Mouse (Mus musculus): Measurements from ENCODE around the gene Wwtr1. TPM values are rescaled to one million over a fixed set of nuclear protein-coding genes. Genes with fewer than 3 reads are reported as not detected.

The Wwtr1 gene
- total and polyA plus RNA-seq, 2 experiments from 2014 or later = 26.1 to 90.9 TPM

GRCm38 (mm10) chr3:57551210-57551609 is 24.5 kb downstream of the Wwtr1 start:
- DNase-seq (ENCODE audit: low spot score) = no peak
- no peak overlapping the region for H3K4me3 ChIP-seq (ENCODE audit: low read depth, low read length)
- no peaks in the 10 kb centered on the region for H3K9me3 ChIP-seq (replicated peaks; ENCODE audit: control insufficient read depth, low read length)
- 0 out of 2 replicates have a peak, but pooled peaks cover 4% of the 10 kb centered on the region for H3K36me3 ChIP-seq (replicated peaks; ENCODE audit: control insufficient read depth, insufficient read depth, low read length)
- peaks cover 19% of the 10 kb centered on the region for H3K4me1 ChIP-seq (ENCODE audit: control insufficient read depth, insufficient read depth)
- no peak overlapping the region for H3K27ac ChIP-seq (ENCODE audit: low read depth)
- no peak overlapping the region for H3K9ac ChIP-seq (replicated peaks; ENCODE audit: low read depth, low read length)
- no peaks in the 10 kb centered on the region for H3K27me3 ChIP-seq (ENCODE audit: control insufficient read depth, insufficient read depth, low read length)
- H3K4me2 ChIP-seq (ENCODE audit: low read depth, low read length) = no peak overlapping the region
- WGBS = 84% methylated on average over 2 of the region's 2 CpGs
- TF ChIP-seq EP300 (IDR thresholded peaks at IDR 0.05; ENCODE audit: low read depth) (no peak), CTCF (IDR thresholded peaks at IDR 0.05; ENCODE audit: low read depth) (no peak)
- ATAC-seq (ENCODE audit: insufficient read depth, low read depth) = no peak

- Histone ChIP-seq H3K4me1 (ENCODE audit: control insufficient read depth, insufficient read depth) (peaks cover 19% of the 10 kb centered on the region), H3K4me3 (ENCODE audit: low read depth, low read length) (no peak overlapping the region), H3K27ac (ENCODE audit: low read depth) (no peak overlapping the region), H3K9me3 (replicated peaks; ENCODE audit: control insufficient read depth, low read length) (no peaks in the 10 kb centered on the region), H3K4me2 (ENCODE audit: low read depth, low read length) (no peak overlapping the region), H3K27me3 (ENCODE audit: control insufficient read depth, insufficient read depth, low read length) (no peaks in the 10 kb centered on the region), H3K36me3 (replicated peaks; ENCODE audit: control insufficient read depth, insufficient read depth, low read length) (0 out of 2 replicates have a peak, but pooled peaks cover 4% of the 10 kb centered on the region), H3K9ac (replicated peaks; ENCODE audit: low read depth, low read length) (no peak overlapping the region)
- ATAC-seq (ENCODE audit: insufficient read depth, low read depth) (no peak), DNase-seq (ENCODE audit: low spot score) (no peak)
- TF ChIP-seq CTCF (IDR thresholded peaks at IDR 0.05; ENCODE audit: low read depth) (no peak), EP300 (IDR thresholded peaks at IDR 0.05; ENCODE audit: low read depth) (no peak)
- WGBS = 69% methylated on average over 5 of the region's 5 CpGs
Observed at GRCm38 (mm10) chr3:57550468-57551185, 25.1 kb downstream of the Wwtr1 start.

GRCm38 (mm10) chr3:57544154-57544553 is 31.6 kb downstream of the Wwtr1 start:
- ATAC-seq (ENCODE audit: insufficient read depth, low read depth) = peak; percentile 66
- Histone ChIP-seq H3K4me1 (ENCODE audit: control insufficient read depth, insufficient read depth) (peaks cover 28% of the 10 kb centered on the region; the same call in 1 of the 2 replicates), H3K4me2 (ENCODE audit: low read depth, low read length) (peak overlapping the region; percentile 5; the same call in 1 of the 2 replicates), H3K9me3 (replicated peaks; ENCODE audit: control insufficient read depth, low read length) (no peaks in the 10 kb centered on the region), H3K4me3 (ENCODE audit: low read depth, low read length) (no peak overlapping the region), H3K27me3 (ENCODE audit: control insufficient read depth, insufficient read depth, low read length) (no peaks in the 10 kb centered on the region), H3K36me3 (replicated peaks; ENCODE audit: control insufficient read depth, insufficient read depth, low read length) (0 out of 2 replicates have a peak, but pooled peaks cover 4% of the 10 kb centered on the region), H3K27ac (ENCODE audit: low read depth) (peak overlapping the region; percentile 72), H3K9ac (replicated peaks; ENCODE audit: low read depth, low read length) (no peak overlapping the region)
- 57% methylated on average over 9 of the region's 9 CpGs for WGBS
- TF ChIP-seq EP300 (IDR thresholded peaks at IDR 0.05; ENCODE audit: low read depth) = no peak
- TF ChIP-seq CTCF (IDR thresholded peaks at IDR 0.05; ENCODE audit: low read depth) = no peak
- peak; percentile 49 for DNase-seq (ENCODE audit: low spot score)

GRCm38 (mm10) chr3:57542848-57543380 is 32.8 kb downstream of the Wwtr1 start:
- Histone ChIP-seq H3K27ac (ENCODE audit: low read depth) (no peak overlapping the region), H3K4me2 (ENCODE audit: low read depth, low read length) (no peak overlapping the region), H3K4me3 (ENCODE audit: low read depth, low read length) (no peak overlapping the region), H3K9ac (replicated peaks; ENCODE audit: low read depth, low read length) (no peak overlapping the region), H3K27me3 (ENCODE audit: control insufficient read depth, insufficient read depth, low read length) (no peaks in the 10 kb centered on the region), H3K4me1 (ENCODE audit: control insufficient read depth, insufficient read depth) (peaks cover 32% of the 10 kb centered on the region; the same call in 1 of the 2 replicates), H3K36me3 (replicated peaks; ENCODE audit: control insufficient read depth, insufficient read depth, low read length) (0 out of 2 replicates have a peak, but pooled peaks cover 4% of the 10 kb centered on the region), H3K9me3 (replicated peaks; ENCODE audit: control insufficient read depth, low read length) (no peaks in the 10 kb centered on the region)
- DNase-seq (ENCODE audit: low spot score) = no peak
- ATAC-seq (ENCODE audit: insufficient read depth, low read depth) = no peak
- TF ChIP-seq CTCF (IDR thresholded peaks at IDR 0.05; ENCODE audit: low read depth) = no peak

- no peak overlapping the region for H3K4me3 ChIP-seq (ENCODE audit: low read depth, low read length)
Observed at GRCm38 (mm10) chr3:57541205-57541604, 34.5 kb downstream of the Wwtr1 start.

More at GRCm38 (mm10) chr3:57541205-57541604, 34.5 kb downstream of the Wwtr1 start:
- TF ChIP-seq EP300 (IDR thresholded peaks at IDR 0.05; ENCODE audit: low read depth) (no peak), CTCF (IDR thresholded peaks at IDR 0.05; ENCODE audit: low read depth) (no peak)
- Histone ChIP-seq H3K9me3 (replicated peaks; ENCODE audit: control insufficient read depth, low read length) (no peaks in the 10 kb centered on the region), H3K4me2 (ENCODE audit: low read depth, low read length) (no peak overlapping the region), H3K4me1 (ENCODE audit: control insufficient read depth, insufficient read depth) (peaks cover 23% of the 10 kb centered on the region; the same call in 1 of the 2 replicates), H3K27me3 (ENCODE audit: control insufficient read depth, insufficient read depth, low read length) (no peaks in the 10 kb centered on the region), H3K9ac (replicated peaks; ENCODE audit: low read depth, low read length) (no peak overlapping the region), H3K27ac (ENCODE audit: low read depth) (peak overlapping the region; percentile 47), H3K36me3 (replicated peaks; ENCODE audit: control insufficient read depth, insufficient read depth, low read length) (no peaks in the 10 kb centered on the region)
- ATAC-seq (ENCODE audit: insufficient read depth, low read depth) (no peak), DNase-seq (ENCODE audit: low spot score) (peak; percentile 43)
- WGBS = 56% methylated on average over 7 of the region's 7 CpGs

All from heart, postnatal 0 days (tissue).